Mouse (Mus musculus) stomach, postnatal 0 days (tissue): ENCODE measurements around the gene Fam189a1.

Source experiments
- CTCF ChIP-seq: IDR thresholded peaks from 2 replicates; pipeline ENCODE4 v1.5.1; 2016; ENCODE audit warnings: antibody characterized with exemption, low read depth, mild to moderate bottlenecking, moderate library complexity
- EP300 ChIP-seq: optimal IDR thresholded peaks from 2 replicates; pipeline ENCODE3; 2016; ENCODE audit warnings: antibody characterized with exemption

GRCm38 (mm10) chr7:65153846-65154245 lies 2.5 kb downstream of the Fam189a1 start:
- TF ChIP-seq CTCF (no peak), EP300 (no peak)
